Mouse (Mus musculus) G1E (cell line): Measurements from ENCODE around the gene Zbtb22.
"Not testable (repeated sequence)": the region's sequence is repeated elsewhere in the genome, so short reads cannot be mapped to it uniquely, and the experiment has no call there.

ENCODE experiments used
- CTCF ChIP-seq: IDR thresholded peaks from 2 replicates; pipeline ENCODE4 v1.5.1; 2012; ENCODE audit warnings: low read depth, low read length, inconsistent platforms, mixed read lengths
- GATA1 ChIP-seq: IDR thresholded peaks from 2 replicates; pipeline ENCODE4 v1.6.1; 2012; ENCODE audit warnings: borderline replicate concordance, low read length, inconsistent platforms, mixed read lengths
- GATA2 ChIP-seq: IDR thresholded peaks from 2 replicates; pipeline ENCODE4 v1.6.1; 2012; ENCODE audit warnings: low read depth, low read length, inconsistent platforms, borderline replicate concordance
- POLR2AphosphoS5 ChIP-seq: IDR thresholded peaks from 2 replicates; pipeline ENCODE4 v1.6.1; 2012; ENCODE audit warnings: low read depth, low read length, inconsistent platforms; ENCODE audit not compliant: insufficient replicate concordance
- TAL1 ChIP-seq: conservative IDR thresholded peaks from 2 replicates; pipeline ENCODE4 v1.6.1; 2012; ENCODE audit warnings: low read depth, low read length, inconsistent platforms, mixed read lengths

- not testable (repeated sequence) for TF ChIP-seq CTCF, GATA1, POLR2AphosphoS5, TAL1, GATA2
These were observed 27.9 kb upstream of the Zbtb22 start for GRCm38 (mm10) chr17:33887802-33888201.
